Mouse (Mus musculus) left cerebral cortex, postnatal 36 days (tissue): ENCODE measurements at regions not wholly inside any gene's neighbourhood (a gene's known extent, or its start where the extent isn't known, plus 50 kb on each side); places are given as distances from the start of the nearest gene placed in this dataset.

ENCODE experiments used
- DNase-seq, 2 experiments: peaks; one replicate each; pipeline ENCODE4 v3.0.0; 2021 to 2022; ENCODE audit warnings: low spot score in 2 of 2, mixed read lengths in 1 of 2
- intact Hi-C: fragments of 180-260 bp; cut with DNase I; formaldehyde crosslinking; loops from one replicate; pipeline ENCODE4 v1.15.1; 2025

- intact Hi-C loops: no loop called here
- no peak for DNase-seq
These were observed 480.9 kb downstream of the Zfp536 start for GRCm38 (mm10) chr7:37292554-37292953.

GRCm38 (mm10) chr7:37298888-37299287 lies 474.6 kb downstream of the Zfp536 start:
- peak; percentile 16 to 44 for DNase-seq
- intact Hi-C loops: no loop called here

GRCm38 (mm10) chr7:37305463-37305862 lies 468.0 kb downstream of the Zfp536 start:
- DNase-seq: peak in 1 of 2 experiments; percentile 11
- intact Hi-C loops: no loop called here

- DNase-seq: no peak
- intact Hi-C loops: no loop called here
These were observed 466.2 kb downstream of the Zfp536 start for GRCm38 (mm10) chr7:37307191-37307590.

GRCm38 (mm10) chr7:37324653-37325052 lies 448.8 kb downstream of the Zfp536 start:
- no peak for DNase-seq
- intact Hi-C loops: no loop called here

GRCm38 (mm10) chr7:37333451-37333850 lies 440.0 kb downstream of the Zfp536 start:
- intact Hi-C loops: loop anchor here (10.0 kb wide), 1 partner anchor 419 kb away; no protein-coding TSS in a partner anchor
- DNase-seq: no peak

GRCm38 (mm10) chr7:37335212-37335611 lies 438.2 kb downstream of the Zfp536 start:
- DNase-seq: no peak

GRCm38 (mm10) chr7:37336171-37336850 lies 437.1 kb downstream of the Zfp536 start:
- intact Hi-C loops: loop anchor here (5.0 to 10.0 kb wide), 3 partner anchors 422 to 999 kb away; partner anchors contain the start of gene Tshz3
- DNase-seq: peak in 1 of 2 experiments; percentile 32

More at GRCm38 (mm10) chr7:37335212-37335611, 438.2 kb downstream of the Zfp536 start:
- intact Hi-C loops: loop anchor here (5.0 to 10.0 kb wide), 3 partner anchors 420 to 998 kb away; partner anchors contain the start of gene Tshz3

GRCm38 (mm10) chr7:37336851-37337531 lies 436.4 kb downstream of the Zfp536 start:
- intact Hi-C loops: loop anchor here (5.0 to 10.0 kb wide), 3 partner anchors 422 to 1000 kb away; partner anchors contain the start of gene Tshz3
- DNase-seq: peak; percentile 83 to 88

GRCm38 (mm10) chr7:37337616-37338015 lies 435.8 kb downstream of the Zfp536 start:
- DNase-seq: peak in 1 of 2 experiments; percentile 44
- intact Hi-C loops: loop anchor here (5.0 to 10.0 kb wide), 3 partner anchors 423 to 1000 kb away; partner anchors contain the start of gene Tshz3

GRCm38 (mm10) chr7:37338067-37338501 lies 435.4 kb downstream of the Zfp536 start:
- intact Hi-C loops: loop anchor here (5.0 to 10.0 kb wide), 3 partner anchors 423 to 1001 kb away; partner anchors contain the start of gene Tshz3
- no peak for DNase-seq

GRCm38 (mm10) chr7:37342613-37343012 lies 430.8 kb downstream of the Zfp536 start:
- DNase-seq: no peak
- intact Hi-C loops: loop anchor here (5.0 kb wide), 1 partner anchor 1270 kb away; no protein-coding TSS in a partner anchor

GRCm38 (mm10) chr7:37343021-37343593 lies 430.3 kb downstream of the Zfp536 start:
- intact Hi-C loops: loop anchor here (5.0 kb wide), 1 partner anchor 1271 kb away; no protein-coding TSS in a partner anchor
- no peak for DNase-seq

- intact Hi-C loops: loop anchor here (5.0 kb wide), 1 partner anchor 1271 kb away; no protein-coding TSS in a partner anchor
These were observed 429.7 kb downstream of the Zfp536 start for GRCm38 (mm10) chr7:37343691-37344233.

GRCm38 (mm10) chr7:37346041-37346440 lies 427.4 kb downstream of the Zfp536 start:
- intact Hi-C loops: loop anchor here (2.0 to 5.0 kb wide), 2 partner anchors 1443 to 1464 kb away; no protein-coding TSS in a partner anchor
- DNase-seq: peak; percentile 69 to 75

More at GRCm38 (mm10) chr7:37343691-37344233, 429.7 kb downstream of the Zfp536 start:
- no peak for DNase-seq

- intact Hi-C loops: loop anchor here (5.0 to 10.0 kb wide), 2 partner anchors 1553 to 1706 kb away; partner anchors contain the start of gene Zfp507
- peak; percentile 86 to 91 for DNase-seq
These were observed 415.6 kb downstream of the Zfp536 start for GRCm38 (mm10) chr7:37357647-37358395.

GRCm38 (mm10) chr7:37358492-37358891 lies 414.9 kb downstream of the Zfp536 start:
- DNase-seq: no peak
- intact Hi-C loops: loop anchor here (5.0 to 10.0 kb wide), 2 partner anchors 1554 to 1706 kb away; partner anchors contain the start of gene Zfp507

- DNase-seq: no peak
These were observed 414.0 kb downstream of the Zfp536 start for GRCm38 (mm10) chr7:37359473-37359872.

More at GRCm38 (mm10) chr7:37359473-37359872, 414.0 kb downstream of the Zfp536 start:
- intact Hi-C loops: loop anchor here (5.0 to 10.0 kb wide), 2 partner anchors 1555 to 1707 kb away; partner anchors contain the start of gene Zfp507
